In the genomic region with DNA sequence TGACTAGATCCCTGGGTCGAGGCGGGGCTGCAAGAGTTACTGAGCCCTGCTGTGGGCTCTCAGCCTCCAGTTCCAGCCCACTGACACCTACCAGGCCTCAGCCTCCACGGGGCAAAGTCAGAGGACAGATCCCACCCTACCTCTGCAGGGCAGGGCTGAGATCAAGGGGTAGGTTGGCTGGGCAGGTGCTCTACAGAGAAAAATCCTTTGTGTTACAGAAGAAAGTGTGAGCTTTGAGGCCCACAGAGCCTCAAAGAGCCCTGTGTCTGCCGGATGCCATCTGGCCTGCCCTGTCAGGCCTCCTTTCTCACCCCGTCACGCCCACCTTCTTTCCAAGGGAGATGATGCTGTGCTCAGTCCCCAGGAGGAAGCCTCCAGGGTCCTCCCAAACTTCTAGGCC, we compare ENCODE assay signal across 21 mouse cellular contexts.
"Had no signal": no experiment of that assay in that cellular context is flagged by ENCODE, and none has a peak within 500 bp of the region (broad histone marks: within the 10 kb centered on the region; RNA-seq: fewer than 3 reads in every experiment).

No protein-coding gene starts in this region.

- ATAC-seq: hindbrain, postnatal 0 days; inflammation-experienced regulatory T-cells, adult 6 months; intestine, embryonic 16.5 days; midbrain, embryonic 15.5 days had no signal

- H3K4me1 ChIP-seq: neural tube, embryonic 12.5 days had no signal

- H3K9me3 ChIP-seq: limb, embryonic 12.5 days; limb, embryonic 15.5 days; liver, embryonic 13.5 days; lung, embryonic 15.5 days; midbrain, embryonic 12.5 days; midbrain, embryonic 15.5 days; neural tube, embryonic 12.5 days; neural tube, embryonic 15.5 days had no signal

- H3K27ac ChIP-seq: hindbrain, postnatal 0 days; limb, embryonic 12.5 days; limb, embryonic 15.5 days; liver, embryonic 13.5 days; lung, embryonic 15.5 days; midbrain, embryonic 12.5 days; midbrain, embryonic 15.5 days; neural tube, embryonic 12.5 days; neural tube, embryonic 15.5 days; stomach, postnatal 0 days had no signal

- H3K27me3 ChIP-seq: limb, embryonic 12.5 days; limb, embryonic 15.5 days; lung, embryonic 15.5 days; midbrain, embryonic 15.5 days; neural tube, embryonic 12.5 days; neural tube, embryonic 15.5 days had no signal

- H3K9ac ChIP-seq: limb, embryonic 12.5 days; limb, embryonic 15.5 days; liver, embryonic 13.5 days; lung, embryonic 15.5 days; midbrain, embryonic 12.5 days; midbrain, embryonic 15.5 days; neural tube, embryonic 12.5 days; neural tube, embryonic 15.5 days had no signal

- H3K36me3 ChIP-seq: limb, embryonic 12.5 days; limb, embryonic 15.5 days; lung, embryonic 15.5 days; midbrain, embryonic 12.5 days; midbrain, embryonic 15.5 days; neural tube, embryonic 12.5 days; neural tube, embryonic 15.5 days had no signal

- DNase-seq: kidney, adult 18-20 months; kidney, adult 9 months; kidney, postnatal 25 days; liver, embryonic 13.5 days; lung, adult 18-20 months; lung, postnatal 10 days; lung, postnatal 4 days; right cerebral cortex, adult 18-20 months; right cerebral cortex, postnatal 14 days; right cerebral cortex, postnatal 4 days had no signal

- H3K4me2 ChIP-seq: limb, embryonic 12.5 days; limb, embryonic 15.5 days; liver, embryonic 13.5 days; lung, embryonic 15.5 days; midbrain, embryonic 12.5 days; midbrain, embryonic 15.5 days; neural tube, embryonic 12.5 days; neural tube, embryonic 15.5 days had no signal

- H3K4me3 ChIP-seq: limb, embryonic 12.5 days; limb, embryonic 15.5 days; liver, embryonic 13.5 days; lung, embryonic 15.5 days; midbrain, embryonic 12.5 days; midbrain, embryonic 15.5 days; neural tube, embryonic 12.5 days; neural tube, embryonic 15.5 days had no signal
